8 mouse cellular contexts compared by ENCODE assay signal in the genomic region with DNA sequence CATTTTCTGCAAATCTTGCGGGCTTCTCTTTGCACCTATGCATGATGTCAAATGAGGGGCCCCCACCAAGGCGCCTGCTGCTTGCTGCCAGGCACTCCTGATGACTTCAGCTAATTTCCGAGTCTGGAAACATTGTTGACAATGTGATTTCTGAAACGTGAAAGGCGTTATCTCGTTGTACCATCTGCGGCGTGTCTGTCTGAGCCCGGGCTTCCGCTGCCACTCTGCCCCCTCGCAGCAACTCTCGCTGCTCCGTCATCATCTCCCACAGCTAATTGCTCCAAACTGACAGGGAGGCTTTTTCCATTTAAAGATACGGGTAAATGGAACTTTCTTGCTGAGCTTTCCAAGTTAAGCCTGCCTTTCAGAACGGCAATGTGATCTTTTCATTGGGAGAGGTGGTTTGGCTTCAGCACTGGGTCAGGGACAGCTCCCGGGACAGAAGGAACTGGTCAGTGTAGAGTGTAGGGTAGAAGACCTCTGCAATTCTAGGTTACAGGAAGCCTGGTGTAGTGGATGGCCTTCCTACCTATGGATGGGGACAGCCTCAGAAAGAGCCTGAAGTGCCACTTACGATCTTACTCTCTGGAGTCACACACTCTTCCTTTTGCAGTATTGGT.
DNase-seq lines count a peak whose midpoint lies in the region; ATAC-seq and TF ChIP-seq lines count a peak whose summit lies in the region.

No protein-coding gene starts in this region.

- H3ac ChIP-seq in myocyte (ENCODE audit: control insufficient read depth, insufficient read length): no peak overlapping the region

- peak; percentile 13 to 52 for DNase-seq in adrenal gland, adult (ENCODE audit: inconsistent age in 2 of 2, low spot score in 1 of 2)
- DNase-seq in adrenal gland, postnatal 4 days (ENCODE audit: low spot score in 2 of 2): no peak
- DNase-seq in left cerebral cortex, postnatal 10 days (ENCODE audit: extremely low spot score in 1 of 2, low spot score in 2 of 2): peak; percentile 5 to 28
- DNase-seq in left cerebral cortex, postnatal 36 days (ENCODE audit: low spot score in 2 of 2): no peak
- DNase-seq in embryo, embryonic 9.5 days (ENCODE audit: extremely low spot score): peak; percentile 29

- H3K9me3 ChIP-seq in hindbrain, embryonic 16.5 days (ENCODE audit: control insufficient read depth, low read length): no peaks in the 10 kb centered on the region

- H3K9ac ChIP-seq in hindbrain, embryonic 16.5 days (ENCODE audit: low read depth, low read length): no peak overlapping the region

- no peak for TF ChIP-seq POLR2A in myocyte (IDR thresholded peaks at IDR 0.05; ENCODE audit: insufficient read length, low read depth)

- no peak overlapping the region for H3K4me2 ChIP-seq in myocyte (ENCODE audit: low read depth)
- H3K4me2 ChIP-seq in hindbrain, embryonic 16.5 days (ENCODE audit: low read length): no peak overlapping the region

- no peaks in the 10 kb centered on the region for H3K36me3 ChIP-seq in myocyte (ENCODE audit: control insufficient read depth, insufficient read depth)
- no peaks in the 10 kb centered on the region for H3K36me3 ChIP-seq in hindbrain, embryonic 16.5 days (ENCODE audit: control insufficient read depth, insufficient read depth, low read length)

- intact Hi-C loops in left cerebral cortex, postnatal 10 days (cut with DNase I): no loop called here
- intact Hi-C loops in left cerebral cortex, postnatal 36 days (cut with DNase I): loop anchor here (5.0 kb wide), 1 partner anchor 73 kb away; no protein-coding TSS in a partner anchor

- WGBS in hindbrain, embryonic 16.5 days: 65% methylated on average over 17 of the region's 17 CpGs

- H3K27me3 ChIP-seq in myocyte (ENCODE audit: control insufficient read depth, insufficient read depth, insufficient read length): no peaks in the 10 kb centered on the region
- no peaks in the 10 kb centered on the region for H3K27me3 ChIP-seq in hindbrain, embryonic 16.5 days (replicated peaks; ENCODE audit: control insufficient read depth, insufficient read depth, low read length)

- no peak overlapping the region for H3K27ac ChIP-seq in hindbrain, embryonic 16.5 days (ENCODE audit: low read depth, low read length)

- no peak overlapping the region for H3K4me3 ChIP-seq in myocyte
- H3K4me3 ChIP-seq in hindbrain, embryonic 16.5 days (ENCODE audit: low read length): no peak overlapping the region

- no peak for ATAC-seq in megakaryocyte-erythroid progenitor cell, adult 5-6 weeks (replicated peaks; ENCODE audit: low FRiP score, low TSS enrichment, poor library complexity, severe bottlenecking)
- no peak for ATAC-seq in hindbrain, embryonic 16.5 days

- H3K4me1 ChIP-seq in hindbrain, embryonic 16.5 days (ENCODE audit: control insufficient read depth, insufficient read depth, low read depth, low read length): no peaks in the 10 kb centered on the region

- no peaks in the 10 kb centered on the region for H3K79me2 ChIP-seq in myocyte (ENCODE audit: control insufficient read depth, insufficient read depth)

TF ChIP-seq in myocyte, 11 proteins besides CTCF, POLR2A, EP300 and RAD21:
- no peak for TF ChIP-seq USF1 (IDR thresholded peaks at IDR 0.05; ENCODE audit: low read depth)
- no peak for TF ChIP-seq CEBPB (IDR thresholded peaks at IDR 0.05; ENCODE audit: insufficient read depth, poor library complexity, severe bottlenecking)
- TF ChIP-seq REST (IDR thresholded peaks at IDR 0.05; ENCODE audit: insufficient read depth, insufficient read length): peak; percentile 31
- TF ChIP-seq MYOG (IDR thresholded peaks at IDR 0.05; ENCODE audit: control insufficient read depth in 1 of 3, insufficient read depth in 1 of 3, insufficient read length in 2 of 3, low read depth in 2 of 3): no peak
- no peak for TF ChIP-seq TCF3 (IDR thresholded peaks at IDR 0.05; ENCODE audit: insufficient read length, low read depth)
- no peak for TF ChIP-seq POLR2AphosphoS2 (IDR thresholded peaks at IDR 0.05; ENCODE audit: insufficient read length, low read depth)
TF ChIP-seq in myocyte: peak in this region for 1.

Comparison
In these comparisons a context has a peak if more than half of its experiments do, and no peak if none do; other contexts are left out.
1. DNase-seq: peak in adrenal gland, adult (2 of 2), left cerebral cortex, postnatal 10 days (2 of 2) and embryo, embryonic 9.5 days (single experiment); none in adrenal gland, postnatal 4 days (0 of 2) and left cerebral cortex, postnatal 36 days (0 of 2).